Mouse (Mus musculus) liver, embryonic 14.5 days (tissue): ENCODE data around the gene Arid1b.

Source experiments
- CTCF ChIP-seq: IDR thresholded peaks from 2 replicates; pipeline ENCODE4 v1.5.1; 2016; ENCODE audit warnings: antibody characterized with exemption, low read depth, control low read depth
- EP300 ChIP-seq: IDR thresholded peaks from 2 replicates; pipeline ENCODE4 v1.6.1; 2016; ENCODE audit warnings: antibody characterized with exemption, low read depth

- peak; percentile 50 for TF ChIP-seq CTCF
- no peak for TF ChIP-seq EP300
These were observed 193.4 kb downstream of the Arid1b start for GRCm38 (mm10) chr17:5187546-5187945.
